Mouse (Mus musculus) liver, embryonic 16.5 days (tissue): ENCODE data around the gene Trhr2. TPM values are rescaled to one million over a fixed set of nuclear protein-coding genes. Genes with fewer than 3 reads are reported as not detected.
A peak's percentile ranks its signal among the peaks of the same experiment; 100 is the strongest.

Experiments used
- ATAC-seq: fragments of 200-750 bp; cut with Nextera tagmentation; 2 replicates; pipeline ENCODE4 v1.8.0; 2017; ENCODE audit warnings: low read depth, mild to moderate bottlenecking, moderate number of reproducible peaks, moderate library complexity
- H3K27ac ChIP-seq: fragments of 300-500 bp; sonication (generic); 2 replicates; pipeline ENCODE4 v1.5.1; 2014; ENCODE audit warnings: mild to moderate bottlenecking, low read length
- H3K27me3 ChIP-seq: fragments of 300-500 bp; sonication (generic); 2 replicates; pipeline ENCODE4 v1.6.1; 2014; ENCODE audit warnings: low read depth, low read length, mixed read lengths; ENCODE audit not compliant: control insufficient read depth, insufficient read depth
- H3K36me3 ChIP-seq: fragments of 300-500 bp; sonication (generic); 2 replicates; pipeline ENCODE4 v1.6.1; 2014; ENCODE audit warnings: mild to moderate bottlenecking; ENCODE audit not compliant: control insufficient read depth, insufficient read depth
- H3K4me1 ChIP-seq: fragments of 300-500 bp; sonication (generic); 2 replicates; pipeline ENCODE4 v1.6.1; 2014; ENCODE audit warnings: low read depth, low read length, mixed read lengths; ENCODE audit not compliant: control insufficient read depth
- H3K4me2 ChIP-seq: fragments of 300-500 bp; sonication (generic); 2 replicates; pipeline ENCODE4 v1.6.1; 2014; ENCODE audit warnings: low read depth, low read length, mixed read lengths
- H3K4me3 ChIP-seq: fragments of 300-500 bp; sonication (generic); 2 replicates; pipeline ENCODE4 v1.5.1; 2014; ENCODE audit warnings: low read depth, mild to moderate bottlenecking, low read length
- H3K9ac ChIP-seq: fragments of 300-500 bp; sonication (generic); 2 replicates; pipeline ENCODE4 v1.6.1; 2014; ENCODE audit warnings: low read depth, low read length
- H3K9me3 ChIP-seq: fragments of 300-500 bp; sonication (generic); replicated peaks from 2 replicates; pipeline ENCODE4 v1.6.1; 2016; ENCODE audit warnings: low read length; ENCODE audit not compliant: control insufficient read depth
- WGBS: fragments of 180-500 bp; shearing (Covaris S2); extraction: QIAGEN DNeasy Blood & Tissue Kit; methylation state at CpG from one replicate; pipeline ENCODE4 v1.1.7; 2014; ENCODE audit not compliant: insufficient replicate concordance; 5-methylcytosine and 5-hydroxymethylcytosine counted together
- polyA plus RNA-seq: library from polyadenylated mRNA; unstranded; fragments of >200 nt; fragmentation: Nextera tagmentation; extraction: Ambion mirVana; gene quantifications from 2 replicates; pipeline ENCODE4 v1.2.1, GENCODE M21; 2015

Gene Trhr2
- not detected in 2 replicates for polyA plus RNA-seq

- H3K27me3 ChIP-seq: peaks cover 6% of the 10 kb centered on the region
These were observed at the start of gene Trhr2 for GRCm38 (mm10) chr8:122360696-122361416. Gene Trhr2, minus strand, starts transcription at chr8:122360746.

GRCm38 (mm10) chr8:122407678-122408077 lies 47.1 kb upstream of the Trhr2 start:
- no peak overlapping the region for H3K27ac ChIP-seq
- no peaks in the 10 kb centered on the region for H3K9me3 ChIP-seq
- 93% methylated on average over 7 of the region's 7 CpGs for WGBS
- peaks cover 69% of the 10 kb centered on the region for H3K36me3 ChIP-seq
- ATAC-seq: 0 out of 2 replicates have a peak, but pooled peaks have one; percentile 6
- H3K4me3 ChIP-seq: no peak overlapping the region
- no peak overlapping the region for H3K4me2 ChIP-seq
- H3K27me3 ChIP-seq: no peaks in the 10 kb centered on the region
- no peak overlapping the region for H3K9ac ChIP-seq
- H3K4me1 ChIP-seq: peaks cover 10% of the 10 kb centered on the region

More at GRCm38 (mm10) chr8:122360696-122361416, at the start of gene Trhr2:
- Histone ChIP-seq H3K4me2 (no peak within 1 kb of the TSS), H3K9ac (no peak within 1 kb of the TSS), H3K36me3 (no peaks in the 10 kb centered on the region), H3K27ac (no peak within 1 kb of the TSS), H3K4me1 (no peaks in the 10 kb centered on the region), H3K4me3 (no peak within 1 kb of the TSS), H3K9me3 (no peaks in the 10 kb centered on the region)
- ATAC-seq: no peak
- 68% methylated on average over 7 of the region's 7 CpGs for WGBS

- 31% methylated on average over 9 of the region's 9 CpGs for WGBS
- H3K27ac ChIP-seq: no peak overlapping the region
- ATAC-seq: peak; percentile 61
- no peak overlapping the region for H3K4me3 ChIP-seq
- peaks cover 65% of the 10 kb centered on the region for H3K36me3 ChIP-seq
- no peak overlapping the region for H3K4me2 ChIP-seq
- no peaks in the 10 kb centered on the region for H3K27me3 ChIP-seq
- H3K9me3 ChIP-seq: no peaks in the 10 kb centered on the region
- H3K9ac ChIP-seq: no peak overlapping the region
- H3K4me1 ChIP-seq: peaks cover 10% of the 10 kb centered on the region
These were observed 44.7 kb upstream of the Trhr2 start for GRCm38 (mm10) chr8:122405146-122405805.

GRCm38 (mm10) chr8:122398186-122398585 lies 37.6 kb upstream of the Trhr2 start:
- H3K4me3 ChIP-seq: no peak overlapping the region
- no peak for ATAC-seq
- no peak overlapping the region for H3K9ac ChIP-seq
- peaks cover 50% of the 10 kb centered on the region for H3K36me3 ChIP-seq
- no peak overlapping the region for H3K27ac ChIP-seq
- 89% methylated on average over 9 of the region's 9 CpGs for WGBS
- no peak overlapping the region for H3K4me2 ChIP-seq
- H3K9me3 ChIP-seq: no peaks in the 10 kb centered on the region
- no peaks in the 10 kb centered on the region for H3K4me1 ChIP-seq
- H3K27me3 ChIP-seq: no peaks in the 10 kb centered on the region

GRCm38 (mm10) chr8:122395291-122395690 lies 34.7 kb upstream of the Trhr2 start:
- 83% methylated on average over 6 of the region's 6 CpGs for WGBS
- H3K27ac ChIP-seq: no peak overlapping the region
- H3K36me3 ChIP-seq: peaks cover 46% of the 10 kb centered on the region
- no peak overlapping the region for H3K4me2 ChIP-seq
- H3K4me3 ChIP-seq: no peak overlapping the region
- H3K9me3 ChIP-seq: no peaks in the 10 kb centered on the region
- ATAC-seq: no peak
- H3K9ac ChIP-seq: no peak overlapping the region
- no peaks in the 10 kb centered on the region for H3K27me3 ChIP-seq
- H3K4me1 ChIP-seq: no peaks in the 10 kb centered on the region

GRCm38 (mm10) chr8:122393717-122394116 lies 33.2 kb upstream of the Trhr2 start:
- ATAC-seq: no peak
- Histone ChIP-seq H3K27ac (no peak overlapping the region), H3K9ac (no peak overlapping the region), H3K27me3 (no peaks in the 10 kb centered on the region), H3K9me3 (peaks cover 2% of the 10 kb centered on the region), H3K4me1 (no peaks in the 10 kb centered on the region), H3K4me3 (no peak overlapping the region), H3K4me2 (no peak overlapping the region), H3K36me3 (peaks cover 45% of the 10 kb centered on the region)

GRCm38 (mm10) chr8:122390758-122391157 lies 30.2 kb upstream of the Trhr2 start:
- H3K9me3 ChIP-seq: peaks cover 2% of the 10 kb centered on the region
- H3K4me2 ChIP-seq: no peak overlapping the region
- 66% methylated on average over 3 of the region's 3 CpGs for WGBS
- no peak overlapping the region for H3K27ac ChIP-seq
- ATAC-seq: no peak
- peaks cover 59% of the 10 kb centered on the region for H3K36me3 ChIP-seq
- H3K27me3 ChIP-seq: no peaks in the 10 kb centered on the region
- H3K9ac ChIP-seq: no peak overlapping the region
- no peak overlapping the region for H3K4me3 ChIP-seq
- H3K4me1 ChIP-seq: no peaks in the 10 kb centered on the region

- Histone ChIP-seq H3K4me2 (no peak overlapping the region), H3K9ac (no peak overlapping the region), H3K36me3 (peaks cover 57% of the 10 kb centered on the region), H3K27ac (no peak overlapping the region), H3K9me3 (peaks cover 2% of the 10 kb centered on the region), H3K27me3 (no peaks in the 10 kb centered on the region), H3K4me3 (no peak overlapping the region), H3K4me1 (no peaks in the 10 kb centered on the region)
- no peak for ATAC-seq
- 82% methylated on average over 3 of the region's 3 CpGs for WGBS
These were observed 28.8 kb upstream of the Trhr2 start for GRCm38 (mm10) chr8:122389357-122389756.

GRCm38 (mm10) chr8:122383039-122383438 lies 22.5 kb upstream of the Trhr2 start:
- no peak overlapping the region for H3K9ac ChIP-seq
- no peaks in the 10 kb centered on the region for H3K27me3 ChIP-seq
- H3K4me2 ChIP-seq: no peak overlapping the region
- H3K4me3 ChIP-seq: no peak overlapping the region
- 68% methylated on average over 4 of the region's 4 CpGs for WGBS
- H3K36me3 ChIP-seq: peaks cover 35% of the 10 kb centered on the region
- no peak for ATAC-seq
- H3K27ac ChIP-seq: no peak overlapping the region
- peaks cover 9% of the 10 kb centered on the region for H3K4me1 ChIP-seq
- no peaks in the 10 kb centered on the region for H3K9me3 ChIP-seq
